Mouse (Mus musculus) frontal cortex, postnatal 14 days (tissue): ENCODE measurements around the gene Flvcr1.
"Not testable (repeated sequence)": the region's sequence is repeated elsewhere in the genome, so short reads cannot be mapped to it uniquely, and the experiment has no call there.

ENCODE experiments used
- DNase-seq, 2 experiments: peaks; one replicate each; pipeline ENCODE4 v3.0.0; 2022; ENCODE audit warnings: low spot score in 2 of 2

Gene Flvcr1

GRCm38 (mm10) chr1:191041352-191041751 is 15.4 kb upstream of the Flvcr1 start:
- DNase-seq = no peak

- DNase-seq = no peak
These were observed 12.0 kb upstream of the Flvcr1 start for GRCm38 (mm10) chr1:191037999-191038398.

- no peak for DNase-seq
These were observed 10.8 kb upstream of the Flvcr1 start, which contains the start of gene Spata45 for GRCm38 (mm10) chr1:191036554-191037334. Gene Spata45 (plus strand): TSS chr1:191036639.

GRCm38 (mm10) chr1:191035649-191036048 is 9.7 kb upstream of the Flvcr1 start:
- DNase-seq = no peak

GRCm38 (mm10) chr1:191030922-191031425 is 5.0 kb upstream of the Flvcr1 start:
- DNase-seq = not testable (repeated sequence)

- DNase-seq = no peak
These were observed 4.2 kb upstream of the Flvcr1 start for GRCm38 (mm10) chr1:191030182-191030581.

GRCm38 (mm10) chr1:191025016-191026012 is 644 bp downstream of the Flvcr1 start:
- DNase-seq = peak in 1 of 2 experiments; percentile 24

- not testable (repeated sequence) for DNase-seq
These were observed 2.2 kb downstream of the Flvcr1 start for GRCm38 (mm10) chr1:191023806-191024205.

GRCm38 (mm10) chr1:191023140-191023539 is 2.8 kb downstream of the Flvcr1 start:
- no peak for DNase-seq

- no peak for DNase-seq
These were observed 4.9 kb downstream of the Flvcr1 start for GRCm38 (mm10) chr1:191021016-191021415.

- DNase-seq = no peak
These were observed 5.6 kb downstream of the Flvcr1 start for GRCm38 (mm10) chr1:191020217-191020924.

GRCm38 (mm10) chr1:191019803-191020202 is 6.2 kb downstream of the Flvcr1 start:
- no peak for DNase-seq

GRCm38 (mm10) chr1:191014271-191014670 is 11.7 kb downstream of the Flvcr1 start:
- DNase-seq = no peak

- DNase-seq = no peak
These were observed 17.3 kb downstream of the Flvcr1 start for GRCm38 (mm10) chr1:191008707-191009106.

- DNase-seq = no peak
These were observed 23.8 kb downstream of the Flvcr1 start for GRCm38 (mm10) chr1:191002201-191002600.

GRCm38 (mm10) chr1:191000686-191001085 is 25.3 kb downstream of the Flvcr1 start:
- DNase-seq = no peak

GRCm38 (mm10) chr1:190998027-190998426 is 27.9 kb downstream of the Flvcr1 start:
- no peak for DNase-seq

GRCm38 (mm10) chr1:190996346-190996877 is 29.5 kb downstream of the Flvcr1 start:
- no peak for DNase-seq

GRCm38 (mm10) chr1:190995548-190995947 is 30.4 kb downstream of the Flvcr1 start:
- DNase-seq = no peak

GRCm38 (mm10) chr1:190989437-190990082 is 36.4 kb downstream of the Flvcr1 start:
- DNase-seq = no peak

- DNase-seq = no peak
These were observed 44.5 kb downstream of the Flvcr1 start for GRCm38 (mm10) chr1:190981412-190981811.
